Mouse (Mus musculus) left cerebral cortex, adult 8-10 months (tissue): Measurements from ENCODE around the gene Gabbr2. TPM values are rescaled to one million over a fixed set of nuclear protein-coding genes. Genes with fewer than 3 reads are reported as not detected.

ENCODE experiments used
- DNase-seq, 2 experiments: peaks; one replicate each; pipeline ENCODE4 v3.0.0; 2022; ENCODE audit warnings: low spot score in 2 of 2
- total RNA-seq, 4 experiments: library from RNA; stranded (reverse); gene quantifications; 2 replicates each; pipeline ENCODE4 v1.2.4; 2022

Gene Gabbr2
- total RNA-seq, 4 experiments from 2014 or later, result 198 to 214 (median 210) TPM

DNA sequence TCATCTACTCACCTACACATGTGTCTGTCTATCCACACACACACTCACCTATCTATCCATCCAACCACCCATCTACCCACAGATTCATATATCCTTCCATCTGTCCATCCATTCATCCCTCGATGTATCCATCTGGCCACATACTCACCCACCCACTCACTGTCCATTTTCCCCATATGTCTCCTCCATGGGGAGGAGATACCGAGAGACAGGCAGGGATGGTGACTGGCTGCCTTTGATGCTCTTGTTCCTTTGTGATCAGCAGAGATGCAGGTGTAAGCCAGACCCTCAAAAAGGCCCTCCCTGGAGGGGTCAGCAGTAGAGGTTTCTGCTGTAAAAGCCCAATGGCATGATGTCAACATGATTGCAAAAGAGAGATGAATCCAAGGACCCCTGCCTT is 221.0 kb downstream of the Gabbr2 start:
- peak in 1 of 2 experiments; percentile 76 for DNase-seq

DNA sequence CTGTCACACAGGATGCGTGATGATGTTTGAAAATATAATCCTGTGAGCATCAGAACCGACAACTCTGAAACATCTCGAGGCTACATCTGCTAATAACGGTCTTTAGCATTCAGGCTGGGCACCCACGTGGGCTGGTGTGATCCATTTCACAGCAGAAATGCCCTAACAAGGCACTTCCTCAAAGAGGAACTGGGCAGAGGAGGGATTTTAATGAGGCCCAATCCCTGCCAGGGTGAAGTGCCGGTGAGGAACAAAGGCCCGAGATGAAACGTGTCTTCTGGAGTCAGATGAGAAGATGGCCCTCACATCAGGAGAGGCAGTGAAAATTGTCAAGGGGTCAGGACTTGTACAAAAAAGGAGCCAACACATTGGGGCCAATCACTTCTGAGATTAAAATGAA is 221.6 kb downstream of the Gabbr2 start:
- no peak for DNase-seq

DNA sequence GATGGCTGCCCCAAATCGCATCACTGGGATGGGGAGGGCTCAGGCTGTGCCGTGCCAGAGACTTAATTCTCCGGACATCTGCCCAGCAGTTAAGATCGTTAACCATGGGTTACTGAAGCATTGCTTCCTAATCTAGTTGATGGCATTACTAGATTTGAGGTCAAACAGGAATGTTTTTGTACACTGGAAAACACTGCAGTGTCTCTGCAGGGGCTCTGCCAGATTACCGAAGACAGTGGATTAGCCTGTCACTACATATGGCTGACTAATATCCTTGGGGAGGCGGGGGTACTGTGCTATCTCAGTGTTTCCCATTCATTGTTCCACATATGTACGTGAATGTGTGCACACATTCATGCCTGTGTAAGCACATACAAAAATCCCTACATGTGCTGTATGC is 225.3 kb downstream of the Gabbr2 start:
- DNase-seq, result no peak

GRCm38 (mm10) chr4:46759838-46760237 is 231.8 kb downstream of the Gabbr2 start:
- no peak for DNase-seq

GRCm38 (mm10) chr4:46758340-46759041 is 233.2 kb downstream of the Gabbr2 start:
- DNase-seq, result no peak

DNA sequence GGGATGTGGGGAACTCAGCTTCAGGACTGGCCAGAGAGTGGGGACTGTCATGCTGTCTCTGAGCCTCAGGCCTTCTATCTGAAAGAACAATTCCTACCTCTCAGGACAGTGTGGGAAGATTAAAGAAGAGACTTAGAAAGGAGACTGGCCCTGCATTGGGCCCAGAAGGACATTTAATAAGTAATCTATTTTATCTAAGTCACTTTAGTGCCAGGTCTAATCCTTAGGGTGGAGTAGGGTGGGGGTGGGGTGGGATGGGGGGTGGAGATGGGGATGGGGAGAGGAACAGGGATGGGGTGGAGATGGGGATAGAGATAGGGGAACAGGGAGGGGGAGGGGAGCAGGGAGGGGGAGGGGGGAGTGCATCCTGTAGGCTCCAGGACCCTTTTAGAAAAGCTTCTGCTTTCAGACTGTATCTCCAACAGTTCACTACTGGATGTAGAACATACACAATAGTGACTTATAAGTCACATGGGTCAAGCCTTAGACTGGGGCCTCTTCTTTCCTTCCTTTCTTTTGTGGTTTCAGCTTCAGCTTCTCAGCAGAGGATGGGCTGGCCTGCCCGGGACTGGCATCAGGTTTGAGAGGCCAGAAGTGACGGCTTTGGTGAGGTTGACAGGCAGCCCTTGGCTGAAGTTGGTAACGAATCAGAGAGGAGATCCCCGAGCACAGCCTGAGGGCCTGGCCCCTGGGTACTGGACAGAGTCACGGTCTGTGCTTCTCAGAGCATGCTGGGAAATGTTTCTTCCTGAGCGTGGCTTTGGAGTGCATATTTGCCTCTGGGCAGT is 237.1 kb downstream of the Gabbr2 start:
- no peak for DNase-seq

GRCm38 (mm10) chr4:46752306-46752705 is 239.4 kb downstream of the Gabbr2 start:
- DNase-seq, result no peak

- no peak for DNase-seq
These were observed 242.7 kb downstream of the Gabbr2 start for GRCm38 (mm10) chr4:46749015-46749414.

DNA sequence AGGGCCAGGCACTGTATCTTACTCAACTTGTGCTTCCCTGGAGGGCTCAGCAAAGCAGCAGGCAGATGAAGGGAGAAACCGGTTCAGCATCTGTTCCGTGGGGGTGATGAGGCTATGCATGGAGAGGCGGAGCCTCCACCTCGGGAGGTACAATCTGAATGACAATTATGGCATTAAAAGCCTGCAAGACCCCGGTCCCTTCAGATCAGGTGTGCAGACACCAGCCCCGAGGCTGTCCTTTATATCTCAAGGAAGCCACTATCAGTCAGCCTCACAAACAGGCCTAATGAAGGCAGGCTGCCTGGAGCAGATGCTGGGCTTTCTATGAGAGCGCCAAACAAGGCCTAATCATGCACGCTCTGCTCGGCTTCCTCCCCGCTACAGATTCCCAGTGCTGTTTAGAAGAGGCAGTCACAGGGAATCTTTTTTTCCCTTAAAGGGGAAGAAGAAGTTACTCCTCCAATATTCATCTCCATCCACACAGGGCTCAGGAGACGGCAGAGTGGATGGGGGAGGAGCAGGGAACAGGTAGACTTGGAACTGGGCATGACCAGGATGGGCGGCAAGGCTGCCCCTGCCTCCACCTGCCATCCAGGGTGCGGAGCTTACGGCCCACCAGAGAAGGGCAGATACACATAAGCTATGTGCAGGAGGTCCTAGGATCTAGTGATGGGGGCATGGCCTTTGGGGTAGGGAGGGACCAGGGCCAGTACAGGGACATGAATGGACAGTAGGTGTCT is 244.5 kb downstream of the Gabbr2 start:
- DNase-seq, result peak in 1 of 2 experiments; percentile 53

GRCm38 (mm10) chr4:46745536-46745935 is 246.1 kb downstream of the Gabbr2 start:
- no peak for DNase-seq

DNA sequence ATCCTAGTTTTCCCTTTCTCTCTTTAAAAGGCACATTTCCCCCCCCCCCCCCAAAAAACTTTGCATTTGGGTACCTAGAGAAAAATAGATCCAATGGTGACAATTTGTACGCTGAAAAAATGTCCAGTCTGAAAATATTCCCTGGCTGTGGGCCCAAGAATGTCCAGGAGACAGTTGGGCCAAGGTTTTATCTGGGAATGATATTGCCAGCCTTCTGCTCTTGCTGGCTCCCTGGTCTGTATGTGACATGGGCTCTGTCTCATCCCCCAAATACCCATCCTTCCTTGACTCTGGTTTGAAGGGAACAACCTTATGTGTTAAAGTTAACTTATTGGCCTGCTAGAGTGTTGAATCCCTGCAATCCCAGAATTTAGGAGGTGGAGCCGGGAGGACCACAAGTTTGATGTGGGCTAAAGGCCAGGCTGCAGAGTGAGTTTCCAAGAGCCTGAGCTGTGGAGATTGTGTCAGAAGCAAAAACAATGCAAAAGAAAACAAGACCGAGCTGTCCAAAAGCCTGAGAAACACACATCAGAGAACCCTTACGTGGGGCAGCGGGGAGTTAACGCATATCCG is 247.0 kb downstream of the Gabbr2 start:
- no peak for DNase-seq

GRCm38 (mm10) chr4:46742601-46743000 is 249.1 kb downstream of the Gabbr2 start:
- no peak for DNase-seq

DNA sequence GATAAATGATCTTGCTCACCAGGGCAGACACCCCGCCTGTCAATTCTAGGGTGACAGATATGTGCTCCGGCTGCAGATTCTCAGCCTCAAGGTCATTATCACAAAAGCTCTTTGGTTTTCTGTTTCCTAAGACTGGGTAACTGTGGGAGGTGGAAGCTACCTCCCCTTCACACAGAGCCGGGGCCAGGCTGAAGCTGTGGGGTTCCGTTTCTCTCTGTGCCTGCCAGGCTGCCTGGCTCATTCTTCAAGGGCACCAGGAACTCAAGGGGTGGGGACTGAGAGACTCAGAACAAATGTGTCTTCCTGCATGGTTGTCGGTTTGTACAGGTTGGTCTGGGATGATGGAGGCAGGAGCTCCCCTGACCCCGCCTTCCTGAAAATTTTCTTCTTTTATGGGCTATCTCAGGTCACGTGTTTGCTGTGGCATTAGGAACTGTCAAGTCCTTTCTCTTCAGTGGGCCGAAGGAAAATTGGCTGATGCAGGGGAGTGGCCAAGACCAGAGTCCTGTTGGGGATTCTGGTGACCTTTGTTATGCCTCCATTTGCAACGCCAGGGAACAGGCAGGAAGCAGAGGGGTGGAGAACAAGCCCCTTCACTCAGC is 254.7 kb downstream of the Gabbr2 start:
- no peak for DNase-seq

GRCm38 (mm10) chr4:46734906-46735305 is 256.8 kb downstream of the Gabbr2 start:
- DNase-seq, result no peak

DNA sequence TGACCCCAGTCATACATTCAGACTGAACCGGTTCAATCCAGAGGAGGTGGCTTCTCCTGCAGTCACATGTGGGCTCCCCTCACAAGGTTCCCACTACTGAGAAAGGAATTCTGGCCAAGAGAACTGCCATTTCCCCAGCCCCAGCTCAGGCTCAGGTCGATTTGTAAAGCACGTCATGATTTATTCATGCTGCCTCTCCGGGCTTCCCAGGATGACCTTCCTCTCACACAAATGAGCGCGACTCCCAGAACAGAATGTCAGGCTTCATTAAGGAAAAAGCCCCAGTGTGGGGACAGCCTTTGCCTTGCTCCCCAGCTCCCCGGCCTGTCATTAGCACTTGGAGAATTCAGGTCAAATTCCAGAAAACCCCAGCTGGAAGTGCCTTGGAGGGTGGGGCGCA is 260.1 kb downstream of the Gabbr2 start:
- DNase-seq, result no peak

GRCm38 (mm10) chr4:46729306-46730042 is 262.2 kb downstream of the Gabbr2 start:
- peak in 1 of 2 experiments; percentile 61 for DNase-seq

GRCm38 (mm10) chr4:46728231-46728630 is 263.4 kb downstream of the Gabbr2 start:
- DNase-seq, result no peak

DNA sequence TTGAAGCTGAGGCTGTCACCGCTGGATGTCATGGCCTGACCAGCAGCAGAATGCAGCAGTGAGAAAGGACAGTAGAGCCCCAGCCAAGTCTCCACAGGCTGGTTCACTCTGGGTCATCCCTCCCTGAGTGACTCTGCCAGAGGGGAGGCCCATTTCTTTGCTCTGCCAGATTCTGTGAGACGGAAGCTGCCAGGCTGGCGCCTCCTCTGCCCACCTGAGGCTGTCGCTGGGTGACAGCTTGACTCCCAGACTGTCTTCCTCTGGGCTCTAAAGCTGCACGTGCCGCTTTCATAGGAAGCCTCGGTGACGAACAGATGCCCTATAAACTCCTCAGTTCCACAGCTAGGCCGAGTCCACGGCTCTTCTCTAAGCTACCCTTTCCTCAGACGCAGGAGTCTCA is 264.5 kb downstream of the Gabbr2 start:
- no peak for DNase-seq

DNA sequence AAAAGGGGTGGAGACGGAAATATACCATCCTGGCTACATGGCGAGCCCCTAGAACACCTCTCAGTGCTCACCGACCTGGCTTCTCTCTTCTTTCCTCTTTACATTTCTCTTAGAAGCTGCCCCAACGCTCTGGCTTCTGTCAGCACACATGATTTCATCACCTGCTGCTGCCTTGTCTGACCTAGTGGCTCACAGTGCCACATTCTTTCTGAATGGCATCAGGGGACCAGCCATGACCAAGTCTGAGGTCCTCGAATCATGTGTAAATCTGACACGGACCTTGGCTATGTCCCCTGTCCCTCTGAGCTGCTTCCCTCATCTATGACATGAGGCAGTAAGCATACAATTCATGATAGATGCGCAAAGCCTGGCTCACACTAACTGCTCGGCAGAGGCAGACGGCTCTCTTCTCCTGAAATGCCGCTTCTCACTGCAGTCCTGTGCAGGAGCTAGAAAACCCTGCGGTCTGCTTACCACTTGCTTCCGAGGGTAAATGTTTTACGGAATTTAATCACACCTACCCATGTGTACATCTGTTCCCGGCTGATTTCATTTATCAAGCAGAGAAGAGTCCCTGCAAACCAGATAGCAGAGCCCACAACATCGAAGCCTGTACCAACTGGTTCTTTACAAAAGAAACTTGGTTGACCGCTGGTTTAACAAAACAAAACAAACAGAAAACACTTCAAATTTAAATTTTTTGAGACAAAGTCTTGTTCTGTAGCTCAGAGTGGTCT is 270.7 kb downstream of the Gabbr2 start:
- DNase-seq, result no peak

GRCm38 (mm10) chr4:46720070-46720469 is 271.6 kb downstream of the Gabbr2 start:
- no peak for DNase-seq
